Mouse (Mus musculus): ENCODE measurements at regions not wholly inside any gene's neighbourhood (a gene's known extent, or its start where the extent isn't known, plus 50 kb on each side); places are given as distances from the start of the nearest gene placed in this dataset.
"Not testable (repeated sequence)": the region's sequence is repeated elsewhere in the genome, so short reads cannot be mapped to it uniquely, and the experiment has no call there.

GRCm38 (mm10) chrX:75733651-75734050, 141.3 kb downstream of the Pls3 start:
- TF ChIP-seq CTCF (IDR thresholded peaks at IDR 0.05): peak; percentile 56
- not testable (repeated sequence) for TF ChIP-seq EP300 (IDR thresholded peaks at IDR 0.05)

Data from lung, postnatal 0 days (tissue).